Mouse (Mus musculus) myocyte (in vitro differentiated cells): Measurements from ENCODE around the gene E130309D02Rik. TPM values are rescaled to one million over a fixed set of nuclear protein-coding genes. Genes with fewer than 3 reads are reported as not detected.

ENCODE experiments used
- H3K27me3 ChIP-seq: one replicate; pipeline ENCODE4 v1.6.1; 2011; ENCODE audit not compliant: control insufficient read depth, insufficient read depth, insufficient read length
- H3K36me3 ChIP-seq: one replicate; pipeline ENCODE4 v1.6.1; 2011; ENCODE audit not compliant: control insufficient read depth, insufficient read depth
- H3K4me2 ChIP-seq: one replicate; pipeline ENCODE4 v1.6.1; 2011; ENCODE audit warnings: low read depth, control low read depth
- H3K4me3 ChIP-seq: one replicate; pipeline ENCODE4 v1.5.1; 2011; ENCODE audit warnings: mild to moderate bottlenecking, control low read depth, moderate library complexity
- H3K79me2 ChIP-seq: one replicate; pipeline ENCODE4 v1.6.1; 2011; ENCODE audit not compliant: control insufficient read depth, insufficient read depth
- H3ac ChIP-seq: one replicate; pipeline ENCODE4 v1.6.1; 2011; ENCODE audit not compliant: control insufficient read depth, insufficient read length
- CEBPB ChIP-seq: IDR thresholded peaks from 2 replicates; pipeline ENCODE4 v1.6.1; 2011; ENCODE audit warnings: mild to moderate bottlenecking, moderate library complexity; ENCODE audit not compliant: poor library complexity, insufficient read depth, severe bottlenecking
- E2F4 ChIP-seq: IDR thresholded peaks from one replicate; pipeline ENCODE4 v1.6.1; 2011; ENCODE audit warnings: mild to moderate bottlenecking, control low read depth, moderate library complexity; ENCODE audit not compliant: insufficient read depth
- MAX ChIP-seq: IDR thresholded peaks from one replicate; pipeline ENCODE4 v1.6.1; 2011; ENCODE audit warnings: low read depth, mild to moderate bottlenecking, control low read depth
- MYOD1 ChIP-seq, 3 experiments: IDR thresholded peaks; one replicate each; pipeline ENCODE4 v1.6.1; 2011; ENCODE audit warnings: control low read depth in 2 of 3, low read depth in 2 of 3, mild to moderate bottlenecking in 2 of 3, moderate library complexity in 1 of 3; ENCODE audit not compliant: insufficient read length in 2 of 3, control insufficient read depth in 1 of 3
- MYOG ChIP-seq, 3 experiments: IDR thresholded peaks; one replicate each; pipeline ENCODE4 v1.6.1; 2011; ENCODE audit warnings: control low read depth in 2 of 3, low read depth in 2 of 3, mild to moderate bottlenecking in 2 of 3; ENCODE audit not compliant: insufficient read length in 2 of 3, control insufficient read depth in 1 of 3, insufficient read depth in 1 of 3
- POLR2A ChIP-seq: IDR thresholded peaks from one replicate; pipeline ENCODE4 v1.6.1; 2011; ENCODE audit warnings: low read depth, mild to moderate bottlenecking, control low read depth, moderate library complexity; ENCODE audit not compliant: insufficient read length
- POLR2AphosphoS2 ChIP-seq: IDR thresholded peaks from one replicate; pipeline ENCODE4 v1.6.1; 2011; ENCODE audit warnings: low read depth, control low read depth; ENCODE audit not compliant: insufficient read length
- REST ChIP-seq: IDR thresholded peaks from one replicate; pipeline ENCODE4 v1.6.1; 2011; ENCODE audit warnings: mild to moderate bottlenecking, control low read depth, moderate library complexity; ENCODE audit not compliant: insufficient read depth, insufficient read length
- SRF ChIP-seq: IDR thresholded peaks from one replicate; pipeline ENCODE4 v1.6.1; 2011; ENCODE audit warnings: low read depth; ENCODE audit not compliant: control insufficient read depth, insufficient read length
- TCF12 ChIP-seq: IDR thresholded peaks from one replicate; pipeline ENCODE4 v1.6.1; 2011; ENCODE audit warnings: mild to moderate bottlenecking, control low read depth; ENCODE audit not compliant: poor library complexity, insufficient read depth, severe bottlenecking
- TCF3 ChIP-seq: IDR thresholded peaks from one replicate; pipeline ENCODE4 v1.6.1; 2011; ENCODE audit warnings: low read depth, control low read depth; ENCODE audit not compliant: insufficient read length
- USF1 ChIP-seq: IDR thresholded peaks from one replicate; pipeline ENCODE4 v1.6.1; 2011; ENCODE audit warnings: low read depth, mild to moderate bottlenecking, control low read depth, moderate library complexity
- polyA plus RNA-seq: library from polyadenylated mRNA; unstranded; fragments of >200 nt; fragmentation: generic; extraction: Trizol; gene quantifications from one replicate; pipeline ENCODE4 v1.2.1, GENCODE M21; 2012; ENCODE audit warnings: missing spikeins

Gene E130309D02Rik
- polyA plus RNA-seq, 1 experiment = 25.7 TPM

DNA sequence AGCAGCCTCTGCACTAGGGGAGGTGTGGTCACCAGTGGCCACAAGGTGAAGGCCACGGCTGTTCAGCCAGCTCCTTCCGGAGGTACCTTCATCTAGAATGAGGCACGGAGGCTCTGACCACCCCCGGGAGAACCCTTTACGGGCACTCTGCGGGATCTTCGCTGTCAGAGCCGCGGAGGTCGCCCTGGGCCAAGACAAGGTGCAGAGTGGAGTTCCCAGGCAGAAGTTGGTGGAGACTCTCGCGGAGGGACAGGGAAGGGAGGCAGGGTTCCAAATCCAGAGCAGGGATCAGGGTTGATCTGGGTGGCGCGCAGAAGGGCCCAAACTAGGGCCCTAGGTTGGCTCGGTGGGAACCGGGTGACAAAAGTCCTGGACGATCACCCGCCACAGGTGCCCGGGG lies 22.3 kb downstream of the E130309D02Rik start:
- H3K27me3 ChIP-seq = peaks cover under 1% of the 10 kb centered on the region
- no peak overlapping the region for H3K4me3 ChIP-seq

DNA sequence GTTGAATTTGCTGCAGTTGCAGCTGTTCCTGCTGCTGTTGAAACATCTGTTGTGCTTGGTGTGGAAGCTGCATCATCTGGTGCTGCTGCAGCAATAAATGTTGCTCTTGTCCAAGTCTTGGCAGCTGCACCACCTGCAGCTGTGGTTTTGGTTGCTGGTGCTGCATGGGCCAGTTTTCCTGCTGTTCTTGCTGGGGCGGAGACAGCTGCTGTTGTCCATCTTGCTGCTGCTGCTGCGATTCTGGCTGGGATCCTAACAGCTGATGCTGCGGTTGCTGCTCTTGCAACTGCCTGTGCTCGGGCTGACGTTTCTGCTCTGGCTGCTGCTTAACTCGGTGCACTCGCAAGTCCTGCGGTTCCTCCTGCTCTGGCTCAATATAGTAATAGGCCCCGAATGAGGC lies 25.9 kb downstream of the E130309D02Rik start:
- Histone ChIP-seq H3K36me3 (no peaks in the 10 kb centered on the region), H3K27me3 (peaks cover 4% of the 10 kb centered on the region), H3K4me2 (no peak overlapping the region), H3K4me3 (no peak overlapping the region), H3ac (no peak overlapping the region), H3K79me2 (no peaks in the 10 kb centered on the region)
- TF ChIP-seq MYOD1 (IDR thresholded peaks at IDR 0.05; ENCODE audit: control insufficient read depth in 1 of 3, insufficient read length in 2 of 3, low read depth in 2 of 3) (peak in 2 of 3 experiments; percentile 54 to 62), USF1 (no peak), MAX (no peak), POLR2AphosphoS2 (no peak), TCF12 (no peak), SRF (no peak), E2F4 (no peak), MYOG (IDR thresholded peaks at IDR 0.05; ENCODE audit: control insufficient read depth in 1 of 3, insufficient read depth in 1 of 3, insufficient read length in 2 of 3, low read depth in 2 of 3) (peak in 2 of 3 experiments; percentile 7 to 31), CEBPB (no peak), REST (no peak), POLR2A (no peak), TCF3 (no peak)

More for the DNA sequence above, 22.3 kb downstream of the E130309D02Rik start:
- Histone ChIP-seq H3K79me2 (no peaks in the 10 kb centered on the region), H3ac (no peak overlapping the region), H3K36me3 (no peaks in the 10 kb centered on the region), H3K4me2 (no peak overlapping the region)
- TF ChIP-seq SRF (no peak), REST (no peak), MAX (no peak), E2F4 (no peak), USF1 (no peak), MYOD1 (IDR thresholded peaks at IDR 0.05; ENCODE audit: control insufficient read depth in 1 of 3, insufficient read length in 2 of 3, low read depth in 2 of 3) (no peak), MYOG (IDR thresholded peaks at IDR 0.05; ENCODE audit: control insufficient read depth in 1 of 3, insufficient read depth in 1 of 3, insufficient read length in 2 of 3, low read depth in 2 of 3) (no peak), CEBPB (no peak), POLR2A (no peak), TCF12 (no peak), POLR2AphosphoS2 (no peak), TCF3 (no peak)

- H3K4me2 ChIP-seq = no peak overlapping the region
- peaks cover 4% of the 10 kb centered on the region for H3K27me3 ChIP-seq
- no peak for TF ChIP-seq POLR2AphosphoS2
- no peak for TF ChIP-seq POLR2A
- TF ChIP-seq MAX = no peak
- no peak for TF ChIP-seq SRF
- no peak for TF ChIP-seq MYOD1 (IDR thresholded peaks at IDR 0.05; ENCODE audit: control insufficient read depth in 1 of 3, insufficient read length in 2 of 3, low read depth in 2 of 3)
- no peak for TF ChIP-seq USF1
- TF ChIP-seq CEBPB = no peak
- TF ChIP-seq TCF3 = no peak
- no peak for TF ChIP-seq REST
- no peaks in the 10 kb centered on the region for H3K79me2 ChIP-seq
- H3K36me3 ChIP-seq = no peaks in the 10 kb centered on the region
- no peak overlapping the region for H3K4me3 ChIP-seq
- no peak overlapping the region for H3ac ChIP-seq
These were observed 26.7 kb downstream of the E130309D02Rik start for GRCm38 (mm10) chr5:143288378-143288911.

- Histone ChIP-seq H3ac (no peak overlapping the region), H3K27me3 (peaks cover 4% of the 10 kb centered on the region), H3K36me3 (no peaks in the 10 kb centered on the region), H3K4me2 (no peak overlapping the region), H3K4me3 (no peak overlapping the region), H3K79me2 (no peaks in the 10 kb centered on the region)
- TF ChIP-seq MYOG (IDR thresholded peaks at IDR 0.05; ENCODE audit: control insufficient read depth in 1 of 3, insufficient read depth in 1 of 3, insufficient read length in 2 of 3, low read depth in 2 of 3) (no peak), POLR2A (no peak), SRF (no peak), CEBPB (no peak)
These were observed 27.3 kb downstream of the E130309D02Rik start for GRCm38 (mm10) chr5:143287774-143288328.

DNA sequence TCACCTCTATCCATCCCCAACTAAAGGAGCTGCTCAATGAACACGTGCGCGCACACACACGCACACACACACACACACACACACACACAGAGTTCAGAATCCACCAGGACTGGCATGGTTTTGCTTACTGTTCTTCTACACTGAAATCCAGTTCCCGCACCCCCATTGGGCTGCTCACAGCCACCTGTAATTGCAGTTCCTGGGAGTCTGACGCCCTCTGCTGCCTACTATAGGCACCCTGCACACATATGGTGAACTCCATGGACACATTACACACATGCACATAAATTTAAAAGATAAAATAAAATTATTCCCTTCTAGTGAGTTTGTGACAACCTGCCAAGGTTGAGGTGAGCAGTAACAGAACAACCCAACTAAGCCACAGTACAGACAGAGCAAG lies 30.4 kb downstream of the E130309D02Rik start:
- peaks cover 4% of the 10 kb centered on the region for H3K27me3 ChIP-seq
- no peak overlapping the region for H3ac ChIP-seq
- H3K4me2 ChIP-seq = no peak overlapping the region
- no peak overlapping the region for H3K4me3 ChIP-seq
- no peaks in the 10 kb centered on the region for H3K36me3 ChIP-seq
- no peak for TF ChIP-seq TCF3
- TF ChIP-seq TCF12 = no peak
- no peak for TF ChIP-seq MAX
- no peak for TF ChIP-seq MYOD1 (IDR thresholded peaks at IDR 0.05; ENCODE audit: control insufficient read depth in 1 of 3, insufficient read length in 2 of 3, low read depth in 2 of 3)
- no peak for TF ChIP-seq POLR2AphosphoS2
- no peak for TF ChIP-seq MYOG (IDR thresholded peaks at IDR 0.05; ENCODE audit: control insufficient read depth in 1 of 3, insufficient read depth in 1 of 3, insufficient read length in 2 of 3, low read depth in 2 of 3)
- H3K79me2 ChIP-seq = no peaks in the 10 kb centered on the region
